8 mouse cellular contexts compared by ENCODE assay signal in genomic region chr17:32035609-32036508, GRCm38 (mm10). TPM values are rescaled to one million over a fixed set of nuclear protein-coding genes. Genes with fewer than 3 reads are reported as not detected.
DNase-seq lines count a peak whose midpoint lies in the region; ATAC-seq and TF ChIP-seq lines count a peak whose summit lies in the region.

Gene Rrp1b (plus strand): TSS chr17:32036100.
Gene Hsf2bp (minus strand): TSS chr17:32036349.

- H3K4me2 ChIP-seq in hindbrain, embryonic 13.5 days = peak within 1 kb of the TSS; percentile 74

- H3K27me3 ChIP-seq in Patski = no peaks in the 10 kb centered on the region
- H3K27me3 ChIP-seq in hindbrain, embryonic 13.5 days = 0 out of 2 replicates have a peak, but pooled peaks cover 4% of the 10 kb centered on the region

- H3K9me3 ChIP-seq in hindbrain, embryonic 13.5 days = no peaks in the 10 kb centered on the region

- H3K4me1 ChIP-seq in hindbrain, embryonic 13.5 days (replicated peaks) = peaks cover 26% of the 10 kb centered on the region

- H3K4me3 ChIP-seq in hindbrain, embryonic 13.5 days = peak within 1 kb of the TSS; percentile 89

- no peak for DNase-seq in Patski (ENCODE audit: low read depth, low spot score)
- peak; percentile 76 for DNase-seq in cerebellum, adult 9-11 months
- peak; percentile 16 to 66 for DNase-seq in frontal cortex, adult 2 months (ENCODE audit: extremely low spot score in 1 of 2, low spot score in 1 of 2)
- DNase-seq in left cerebral cortex, adult 11 months (ENCODE audit: low spot score) = peak; percentile 40
- DNase-seq in lung, postnatal 4 days = peak; percentile 82 to 86
- peak; percentile 75 for DNase-seq in retina, postnatal 7 days (ENCODE audit: low read depth, low spot score)
- peak; percentile 47 to 60 for DNase-seq in urinary bladder, adult 18-20 months (ENCODE audit: low spot score in 2 of 2)

- CTCF ChIA-PET in Patski (lab: Charles Lee) = interaction anchor here (0.8 kb wide), 1 partner anchor 9 kb away, joined by 4 read pairs; no protein-coding TSS in a partner anchor

- peak; percentile 75 for ATAC-seq in Patski
- ATAC-seq in hindbrain, embryonic 13.5 days (ENCODE audit: low FRiP score) = peak; percentile 96

- peak within 1 kb of the TSS; percentile 87 for H3K27ac ChIP-seq in hindbrain, embryonic 13.5 days

- WGBS in hindbrain, embryonic 13.5 days = 6% methylated on average over 52 of the region's 52 CpGs

- TF ChIP-seq CTCF in Patski (IDR thresholded peaks at IDR 0.05) = no peak

- H3K36me3 ChIP-seq in hindbrain, embryonic 13.5 days = peaks cover 3% of the 10 kb centered on the region; the same call in 1 of the 2 replicates

- POLR2A ChIA-PET in Patski (lab: Charles Lee) = interaction anchor here (1.0 to 1.1 kb wide), 2 partner anchors 16 to 27 kb away, joined by 3 read pairs; no protein-coding TSS in a partner anchor

- peak within 1 kb of the TSS; percentile 87 for H3K9ac ChIP-seq in hindbrain, embryonic 13.5 days

- in situ Hi-C loops in Patski (cut with MboI; ENCODE audit: low pct_unique_long_range_greater_than_20kb) = no loop called here

RNA-seq across cellular contexts. Expression of gene Rrp1b, which starts in this region (rescaled TPM):
- polyA plus RNA-seq in Patski (2021) = 29.2 TPM
- 19.3 and 23.5 TPM in 2 replicates for polyA plus RNA-seq in frontal cortex, adult 2 months (2012; rRNA removed)
- polyA plus RNA-seq in hindbrain, embryonic 13.5 days (2015; fragmentation: Nextera tagmentation; extraction: Ambion mirVana) = 36.2 and 39.5 TPM in 2 replicates

RNA-seq across cellular contexts. Expression of gene Hsf2bp, which starts in this region (rescaled TPM):
- 0.64 TPM for polyA plus RNA-seq in Patski (2021)
- 0.30 and 0.67 TPM in 2 replicates for polyA plus RNA-seq in frontal cortex, adult 2 months (2012; rRNA removed)
- polyA plus RNA-seq in hindbrain, embryonic 13.5 days (2015; fragmentation: Nextera tagmentation; extraction: Ambion mirVana) = 0.43 and 0.70 TPM in 2 replicates
